Mouse (Mus musculus): ENCODE data around the gene Zdhhc4. TPM values are rescaled to one million over a fixed set of nuclear protein-coding genes. Genes with fewer than 3 reads are reported as not detected.
A peak's percentile ranks its signal among the peaks of the same experiment; 100 is the strongest.

Gene Zdhhc4
- polyA plus RNA-seq, 1 experiment from 2014 or later: 72.7 TPM

DNA sequence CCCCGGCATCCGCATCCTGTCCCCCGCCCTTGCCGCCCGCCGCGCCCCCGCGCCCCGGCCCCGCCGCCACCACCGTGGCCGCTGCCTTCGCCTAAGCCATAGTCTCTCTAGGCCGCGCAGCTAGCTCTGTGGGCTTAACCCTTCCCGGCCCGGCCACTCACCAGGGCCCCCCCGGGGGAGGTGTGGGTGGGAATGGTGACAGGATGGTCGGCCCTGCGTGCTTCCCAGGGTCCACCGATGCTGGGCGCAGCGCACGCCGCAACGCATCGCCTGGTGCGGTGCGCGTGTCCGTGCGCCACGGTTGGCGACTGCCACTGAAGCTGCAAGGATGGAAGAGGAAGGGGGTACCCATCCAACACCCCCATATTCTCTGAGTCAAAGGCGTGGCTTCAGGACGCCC, 35.7 kb downstream of the Zdhhc4 start, which contains the start of gene Zfp853:
TSS of gene Zfp853 (minus strand) at position 220 of the 400 bp plus-strand sequence.
- no peak; the same call in 1 of the 2 replicates for ATAC-seq (ENCODE audit: low read depth)
- H3K4me2 ChIP-seq (ENCODE audit: low read depth, low read length): peak within 1 kb of the TSS; percentile 91
- H3K9me3 ChIP-seq (ENCODE audit: control insufficient read depth, low read length): no peaks in the 10 kb centered on the region
- peak within 1 kb of the TSS; percentile 56 for H3K4me3 ChIP-seq (ENCODE audit: low read length)
- no peak within 1 kb of the TSS for H3K27ac ChIP-seq (ENCODE audit: low read length)
- H3K9ac ChIP-seq (ENCODE audit: low read length): peak within 1 kb of the TSS; percentile 66
- peaks cover 23% of the 10 kb centered on the region for H3K4me1 ChIP-seq (replicated peaks; ENCODE audit: control insufficient read depth, insufficient read depth, low read length)
- 1% methylated on average over 36 of the region's 38 CpGs for WGBS
- H3K27me3 ChIP-seq (ENCODE audit: control insufficient read depth, insufficient read depth, low read depth, low read length): peaks cover 54% of the 10 kb centered on the region
- H3K36me3 ChIP-seq (ENCODE audit: control insufficient read depth, insufficient read depth, low read length): no peaks in the 10 kb centered on the region; the same call in 1 of the 2 replicates

DNA sequence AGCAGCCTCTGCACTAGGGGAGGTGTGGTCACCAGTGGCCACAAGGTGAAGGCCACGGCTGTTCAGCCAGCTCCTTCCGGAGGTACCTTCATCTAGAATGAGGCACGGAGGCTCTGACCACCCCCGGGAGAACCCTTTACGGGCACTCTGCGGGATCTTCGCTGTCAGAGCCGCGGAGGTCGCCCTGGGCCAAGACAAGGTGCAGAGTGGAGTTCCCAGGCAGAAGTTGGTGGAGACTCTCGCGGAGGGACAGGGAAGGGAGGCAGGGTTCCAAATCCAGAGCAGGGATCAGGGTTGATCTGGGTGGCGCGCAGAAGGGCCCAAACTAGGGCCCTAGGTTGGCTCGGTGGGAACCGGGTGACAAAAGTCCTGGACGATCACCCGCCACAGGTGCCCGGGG, 36.2 kb downstream of the Zdhhc4 start:
- Histone ChIP-seq H3K36me3 (ENCODE audit: control insufficient read depth, insufficient read depth, low read length) (no peaks in the 10 kb centered on the region), H3K27ac (ENCODE audit: low read length) (no peak overlapping the region), H3K4me2 (ENCODE audit: low read depth, low read length) (peak overlapping the region; percentile 91), H3K4me3 (ENCODE audit: low read length) (peak overlapping the region; percentile 56), H3K27me3 (ENCODE audit: control insufficient read depth, insufficient read depth, low read depth, low read length) (peaks cover 60% of the 10 kb centered on the region), H3K4me1 (replicated peaks; ENCODE audit: control insufficient read depth, insufficient read depth, low read length) (peaks cover 21% of the 10 kb centered on the region), H3K9ac (ENCODE audit: low read length) (peak overlapping the region; percentile 66), H3K9me3 (ENCODE audit: control insufficient read depth, low read length) (no peaks in the 10 kb centered on the region)
- ATAC-seq (ENCODE audit: low read depth): no peak
- under 1% methylated on average over 19 of the region's 19 CpGs for WGBS

GRCm38 (mm10) chr5:143289299-143289698, 39.8 kb downstream of the Zdhhc4 start:
- Histone ChIP-seq H3K9ac (ENCODE audit: low read length) (no peak overlapping the region), H3K27me3 (ENCODE audit: control insufficient read depth, insufficient read depth, low read depth, low read length) (peaks cover 73% of the 10 kb centered on the region), H3K4me1 (replicated peaks; ENCODE audit: control insufficient read depth, insufficient read depth, low read length) (peaks cover 13% of the 10 kb centered on the region), H3K4me2 (ENCODE audit: low read depth, low read length) (no peak overlapping the region), H3K4me3 (ENCODE audit: low read length) (no peak overlapping the region), H3K27ac (ENCODE audit: low read length) (no peak overlapping the region), H3K36me3 (ENCODE audit: control insufficient read depth, insufficient read depth, low read length) (no peaks in the 10 kb centered on the region), H3K9me3 (ENCODE audit: control insufficient read depth, low read length) (no peaks in the 10 kb centered on the region)
- WGBS: 64% methylated on average over 9 of the region's 9 CpGs
- ATAC-seq (ENCODE audit: low read depth): no peak

DNA sequence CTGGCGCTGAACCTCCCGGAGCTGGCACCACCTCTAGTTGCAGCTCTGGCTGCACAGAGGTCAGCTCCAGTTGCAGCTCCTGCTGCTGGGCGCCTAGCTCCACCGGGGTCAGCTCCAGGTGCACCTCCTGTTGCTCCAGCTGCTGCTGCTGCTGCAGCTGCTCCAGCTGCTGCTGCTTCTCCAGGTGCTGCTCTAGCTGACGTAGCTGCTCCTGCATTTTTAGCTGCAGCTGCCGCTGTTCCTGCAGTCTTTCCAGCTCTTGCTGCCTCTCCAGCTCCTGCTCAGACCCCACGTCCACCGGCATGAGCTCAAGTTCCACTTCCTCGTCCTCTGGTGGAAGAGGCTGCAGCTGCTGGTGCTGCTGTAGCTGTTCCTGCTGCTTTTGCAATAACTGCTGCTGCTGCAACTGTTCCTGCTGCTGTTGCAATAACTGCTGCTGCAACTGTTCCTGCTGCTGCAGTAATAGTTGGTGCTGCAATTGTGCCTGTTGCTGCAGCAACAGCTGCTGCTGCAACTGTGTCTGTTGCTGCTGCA, 40.6 kb downstream of the Zdhhc4 start:
- Histone ChIP-seq H3K4me1 (replicated peaks; ENCODE audit: control insufficient read depth, insufficient read depth, low read length) (peaks cover 12% of the 10 kb centered on the region), H3K27ac (ENCODE audit: low read length) (no peak overlapping the region), H3K4me2 (ENCODE audit: low read depth, low read length) (peak overlapping the region; percentile 51; the same call in 1 of the 2 replicates), H3K9ac (ENCODE audit: low read length) (peak overlapping the region; percentile 7; the same call in 1 of the 2 replicates), H3K9me3 (ENCODE audit: control insufficient read depth, low read length) (no peaks in the 10 kb centered on the region), H3K4me3 (ENCODE audit: low read length) (peak overlapping the region; percentile 36), H3K36me3 (ENCODE audit: control insufficient read depth, insufficient read depth, low read length) (no peaks in the 10 kb centered on the region), H3K27me3 (ENCODE audit: control insufficient read depth, insufficient read depth, low read depth, low read length) (peaks cover 65% of the 10 kb centered on the region)
- ATAC-seq (ENCODE audit: low read depth): no peak
- WGBS: 6% methylated on average over 9 of the region's 9 CpGs

DNA sequence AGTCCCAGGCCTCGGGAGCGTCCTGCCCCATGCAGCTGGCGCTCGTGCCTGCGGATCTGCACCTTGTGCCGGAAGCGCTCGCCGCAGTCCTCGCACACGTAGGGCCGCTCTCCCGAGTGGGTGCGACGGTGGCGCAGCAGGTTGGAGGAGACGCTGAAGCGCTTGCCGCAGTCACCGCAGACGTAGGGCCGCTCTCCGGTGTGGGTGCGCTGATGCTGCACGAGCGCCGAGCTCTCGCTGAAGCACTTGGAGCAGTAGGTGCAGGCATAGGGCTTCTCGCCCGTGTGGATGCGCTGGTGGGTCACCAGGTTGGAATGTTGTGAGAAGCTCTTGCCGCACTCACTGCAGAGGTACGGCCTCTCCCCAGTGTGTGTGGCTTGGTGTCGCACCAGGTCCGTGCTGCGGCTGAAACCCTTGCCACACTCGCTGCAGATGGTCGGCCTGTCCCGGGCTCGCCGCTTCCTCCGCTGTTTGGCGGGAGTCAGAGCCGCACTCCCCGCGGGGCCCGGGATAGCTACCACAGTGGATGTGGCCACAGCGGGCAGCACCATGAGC, 41.2 kb downstream of the Zdhhc4 start:
- Histone ChIP-seq H3K27me3 (ENCODE audit: control insufficient read depth, insufficient read depth, low read depth, low read length) (peaks cover 59% of the 10 kb centered on the region), H3K4me2 (ENCODE audit: low read depth, low read length) (peak overlapping the region; percentile 51), H3K4me1 (replicated peaks; ENCODE audit: control insufficient read depth, insufficient read depth, low read length) (peaks cover 6% of the 10 kb centered on the region; the same call in 1 of the 2 replicates), H3K4me3 (ENCODE audit: low read length) (peak overlapping the region; percentile 36), H3K9ac (ENCODE audit: low read length) (peak overlapping the region; percentile 7; the same call in 1 of the 2 replicates), H3K9me3 (ENCODE audit: control insufficient read depth, low read length) (no peaks in the 10 kb centered on the region), H3K36me3 (ENCODE audit: control insufficient read depth, insufficient read depth, low read length) (no peaks in the 10 kb centered on the region), H3K27ac (ENCODE audit: low read length) (no peak overlapping the region)
- peak; percentile 34 for ATAC-seq (ENCODE audit: low read depth)
- WGBS: 2% methylated on average over 48 of the region's 48 CpGs

DNA sequence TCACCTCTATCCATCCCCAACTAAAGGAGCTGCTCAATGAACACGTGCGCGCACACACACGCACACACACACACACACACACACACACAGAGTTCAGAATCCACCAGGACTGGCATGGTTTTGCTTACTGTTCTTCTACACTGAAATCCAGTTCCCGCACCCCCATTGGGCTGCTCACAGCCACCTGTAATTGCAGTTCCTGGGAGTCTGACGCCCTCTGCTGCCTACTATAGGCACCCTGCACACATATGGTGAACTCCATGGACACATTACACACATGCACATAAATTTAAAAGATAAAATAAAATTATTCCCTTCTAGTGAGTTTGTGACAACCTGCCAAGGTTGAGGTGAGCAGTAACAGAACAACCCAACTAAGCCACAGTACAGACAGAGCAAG, 44.3 kb downstream of the Zdhhc4 start:
- Histone ChIP-seq H3K9ac (ENCODE audit: low read length) (no peak overlapping the region), H3K4me3 (ENCODE audit: low read length) (no peak overlapping the region), H3K27ac (ENCODE audit: low read length) (no peak overlapping the region), H3K9me3 (ENCODE audit: control insufficient read depth, low read length) (no peaks in the 10 kb centered on the region), H3K4me1 (replicated peaks; ENCODE audit: control insufficient read depth, insufficient read depth, low read length) (peaks cover 5% of the 10 kb centered on the region; the same call in 1 of the 2 replicates), H3K27me3 (ENCODE audit: control insufficient read depth, insufficient read depth, low read depth, low read length) (peaks cover 53% of the 10 kb centered on the region), H3K36me3 (ENCODE audit: control insufficient read depth, insufficient read depth, low read length) (no peaks in the 10 kb centered on the region), H3K4me2 (ENCODE audit: low read depth, low read length) (no peak overlapping the region)
- 32% methylated on average over 6 of the region's 6 CpGs for WGBS
- no peak for ATAC-seq (ENCODE audit: low read depth)

DNA sequence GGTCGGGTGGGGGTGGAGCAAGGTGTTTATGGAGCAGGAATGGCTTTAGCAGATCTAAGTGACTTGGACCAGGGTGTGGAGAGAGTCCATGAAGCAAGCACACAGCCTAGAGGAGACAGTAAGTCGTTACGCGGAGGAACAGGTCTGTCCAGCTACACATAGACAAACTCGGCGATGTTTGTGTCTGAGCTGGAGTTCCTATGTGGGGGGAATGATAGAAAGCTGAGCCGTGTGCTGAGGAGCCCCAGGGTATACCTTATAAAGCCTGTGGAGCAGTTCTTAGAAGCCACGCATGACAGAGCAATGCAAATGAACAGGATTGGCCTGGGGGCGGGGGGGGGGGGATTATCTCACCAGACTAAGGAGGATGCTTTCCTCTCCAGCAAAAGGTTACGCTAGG, 49.8 kb downstream of the Zdhhc4 start:
- H3K27ac ChIP-seq (ENCODE audit: low read length): no peak overlapping the region
- no peak for ATAC-seq (ENCODE audit: low read depth)
- 36% methylated on average over 10 of the region's 10 CpGs for WGBS
- no peak overlapping the region for H3K9ac ChIP-seq (ENCODE audit: low read length)
- no peaks in the 10 kb centered on the region for H3K9me3 ChIP-seq (ENCODE audit: control insufficient read depth, low read length)
- no peaks in the 10 kb centered on the region for H3K36me3 ChIP-seq (ENCODE audit: control insufficient read depth, insufficient read depth, low read length)
- H3K27me3 ChIP-seq (ENCODE audit: control insufficient read depth, insufficient read depth, low read depth, low read length): peaks cover 30% of the 10 kb centered on the region
- H3K4me1 ChIP-seq (replicated peaks; ENCODE audit: control insufficient read depth, insufficient read depth, low read length): no peaks in the 10 kb centered on the region
- no peak overlapping the region for H3K4me3 ChIP-seq (ENCODE audit: low read length)
- no peak overlapping the region for H3K4me2 ChIP-seq (ENCODE audit: low read depth, low read length)

DNA sequence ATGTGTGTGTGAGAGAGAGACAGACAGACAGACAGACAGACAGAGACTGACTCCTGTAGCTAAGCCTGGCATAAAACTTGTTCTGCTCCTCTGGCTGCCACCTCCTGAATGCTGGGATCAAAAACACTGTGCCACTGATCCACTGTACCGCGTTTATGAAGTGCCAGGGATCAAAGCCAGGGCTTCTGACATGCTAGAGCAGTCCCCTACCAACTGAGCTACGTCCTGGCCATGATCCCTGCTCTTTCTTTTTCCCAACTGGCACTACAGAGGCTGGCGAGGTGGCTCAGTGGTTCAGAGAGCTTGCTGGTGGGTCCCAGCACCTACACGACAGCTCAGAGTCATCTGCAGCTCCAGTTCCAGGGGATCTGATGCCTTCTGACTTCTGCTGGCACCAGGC, 53.3 kb downstream of the Zdhhc4 start:
- WGBS: 39% methylated on average over 5 of the region's 5 CpGs
- no peak for ATAC-seq (ENCODE audit: low read depth)
- Histone ChIP-seq H3K4me2 (ENCODE audit: low read depth, low read length) (no peak overlapping the region), H3K4me3 (ENCODE audit: low read length) (no peak overlapping the region), H3K27ac (ENCODE audit: low read length) (no peak overlapping the region), H3K9ac (ENCODE audit: low read length) (no peak overlapping the region), H3K9me3 (ENCODE audit: control insufficient read depth, low read length) (no peaks in the 10 kb centered on the region), H3K36me3 (ENCODE audit: control insufficient read depth, insufficient read depth, low read length) (no peaks in the 10 kb centered on the region), H3K4me1 (replicated peaks; ENCODE audit: control insufficient read depth, insufficient read depth, low read length) (peaks cover under 1% of the 10 kb centered on the region; the same call in 1 of the 2 replicates), H3K27me3 (ENCODE audit: control insufficient read depth, insufficient read depth, low read depth, low read length) (peaks cover 20% of the 10 kb centered on the region)

- Histone ChIP-seq H3K27me3 (ENCODE audit: control insufficient read depth, insufficient read depth, low read depth, low read length) (peaks cover 8% of the 10 kb centered on the region; the same call in 1 of the 2 replicates), H3K4me3 (ENCODE audit: low read length) (no peak overlapping the region), H3K27ac (ENCODE audit: low read length) (no peak overlapping the region), H3K4me1 (replicated peaks; ENCODE audit: control insufficient read depth, insufficient read depth, low read length) (peaks cover 11% of the 10 kb centered on the region), H3K36me3 (ENCODE audit: control insufficient read depth, insufficient read depth, low read length) (no peaks in the 10 kb centered on the region), H3K9ac (ENCODE audit: low read length) (no peak overlapping the region), H3K9me3 (ENCODE audit: control insufficient read depth, low read length) (no peaks in the 10 kb centered on the region), H3K4me2 (ENCODE audit: low read depth, low read length) (no peak overlapping the region)
- WGBS: 85% methylated on average over 16 of the region's 16 CpGs
- ATAC-seq (ENCODE audit: low read depth): no peak
Measured at GRCm38 (mm10) chr5:143272540-143273330, 56.3 kb downstream of the Zdhhc4 start.

Measured in lung, embryonic 16.5 days (tissue).